Mouse (Mus musculus) thymus, adult 2 months (tissue): ENCODE data around the gene Mpzl2. TPM values are rescaled to one million over a fixed set of nuclear protein-coding genes. Genes with fewer than 3 reads are reported as not detected.
A peak's percentile ranks its signal among the peaks of the same experiment; 100 is the strongest.

ENCODE experiments used
- DNase-seq: peaks from one replicate; pipeline ENCODE4 v3.0.0; 2021
- H3K27ac ChIP-seq: fragments of 200-500 bp; 2 replicates; pipeline ENCODE4 v1.5.1; 2012; ENCODE audit warnings: low read length, control low read depth; ENCODE audit not compliant: control insufficient read depth, insufficient read depth
- H3K27me3 ChIP-seq: fragments of 200-500 bp; 2 replicates; pipeline ENCODE4 v1.6.1; 2012; ENCODE audit warnings: mild to moderate bottlenecking, low read length, moderate library complexity, mixed read lengths; ENCODE audit not compliant: control insufficient read depth, insufficient read depth
- H3K36me3 ChIP-seq: fragments of 200-500 bp; 2 replicates; pipeline ENCODE4 v1.6.1; 2012; ENCODE audit warnings: mild to moderate bottlenecking, low read length, moderate library complexity; ENCODE audit not compliant: control insufficient read depth, insufficient read depth
- H3K4me1 ChIP-seq: fragments of 200-500 bp; replicated peaks from 2 replicates; pipeline ENCODE4 v1.6.1; 2012; ENCODE audit warnings: low read length; ENCODE audit not compliant: control insufficient read depth, insufficient read depth
- H3K4me3 ChIP-seq: fragments of 200-500 bp; 2 replicates; pipeline ENCODE4 v1.5.1; 2012; ENCODE audit warnings: mild to moderate bottlenecking, low read length, control low read depth, moderate library complexity; ENCODE audit not compliant: control insufficient read depth, insufficient read depth
- CTCF ChIP-seq: fragments of 200-500 bp; IDR thresholded peaks from 2 replicates; pipeline ENCODE4 v1.5.1; 2012; ENCODE audit warnings: mild to moderate bottlenecking, control low read depth, low read length, moderate library complexity, borderline replicate concordance; ENCODE audit not compliant: control insufficient read depth, poor library complexity, insufficient read depth; ENCODE audit errors: extremely low read depth
- POLR2A ChIP-seq: fragments of 200-500 bp; IDR thresholded peaks from 2 replicates; pipeline ENCODE4 v1.6.1; 2012; ENCODE audit warnings: mild to moderate bottlenecking, low read length, control low read depth, moderate library complexity; ENCODE audit not compliant: control insufficient read depth, poor library complexity, insufficient read depth; ENCODE audit errors: extremely low read depth
- WGBS: fragments of 180-500 bp; shearing (Covaris S2); methylation state at CpG from one replicate; pipeline ENCODE4 v1.1.7; 2018; 5-methylcytosine and 5-hydroxymethylcytosine counted together
- polyA plus RNA-seq: library from polyadenylated mRNA; depleted of rRNA; stranded (reverse); fragments of >200 nt; gene quantifications from 2 replicates; pipeline ENCODE4 v1.2.3, GENCODE M21; 2012

The Mpzl2 gene
- polyA plus RNA-seq, 1 experiment, result 11.6 TPM

GRCm38 (mm10) chr9:45050301-45050700 lies 10.7 kb downstream of the Mpzl2 start:
- no peak for DNase-seq
- no peak overlapping the region for H3K27ac ChIP-seq
- H3K27me3 ChIP-seq, result no peaks in the 10 kb centered on the region
- WGBS, result 90% methylated on average over 2 of the region's 2 CpGs
- TF ChIP-seq POLR2A (no peak), CTCF (no peak)
- no peaks in the 10 kb centered on the region for H3K36me3 ChIP-seq
- H3K4me1 ChIP-seq, result no peaks in the 10 kb centered on the region
- H3K4me3 ChIP-seq, result no peak overlapping the region

- peak; percentile 86 for DNase-seq
- TF ChIP-seq CTCF, result 0 out of 2 replicates have a peak, but pooled peaks have one; percentile 18
- no peak; the same call in 1 of the 2 replicates for TF ChIP-seq POLR2A
- Histone ChIP-seq H3K4me3 (peak within 1 kb of the TSS; percentile 59), H3K4me1 (peaks cover 9% of the 10 kb centered on the region), H3K27ac (peak within 1 kb of the TSS; percentile 58), H3K27me3 (no peaks in the 10 kb centered on the region), H3K36me3 (no peaks in the 10 kb centered on the region)
- WGBS, result under 1% methylated on average over 33 of the region's 33 CpGs
These were observed 15.6 kb downstream of the Mpzl2 start, which contains the start of gene Mpzl3 for GRCm38 (mm10) chr9:45055082-45055713. Gene Mpzl3, plus strand, starts transcription at chr9:45055186.

GRCm38 (mm10) chr9:45058304-45058940 lies 18.8 kb downstream of the Mpzl2 start:
- Histone ChIP-seq H3K27me3 (no peaks in the 10 kb centered on the region), H3K4me1 (peaks cover 16% of the 10 kb centered on the region), H3K27ac (peak overlapping the region; percentile 58), H3K36me3 (no peaks in the 10 kb centered on the region), H3K4me3 (no peak overlapping the region)
- no peak for TF ChIP-seq CTCF
- no peak for TF ChIP-seq POLR2A
- DNase-seq, result peak; percentile 33
- 53% methylated on average over 5 of the region's 5 CpGs for WGBS

GRCm38 (mm10) chr9:45060151-45060550 lies 20.6 kb downstream of the Mpzl2 start:
- no peaks in the 10 kb centered on the region for H3K27me3 ChIP-seq
- TF ChIP-seq POLR2A (no peak), CTCF (no peak)
- no peaks in the 10 kb centered on the region for H3K36me3 ChIP-seq
- no peak overlapping the region for H3K27ac ChIP-seq
- H3K4me3 ChIP-seq, result no peak overlapping the region
- no peak for DNase-seq
- peaks cover 16% of the 10 kb centered on the region for H3K4me1 ChIP-seq
- WGBS, result 87% methylated on average over 7 of the region's 7 CpGs

- TF ChIP-seq CTCF (no peak), POLR2A (no peak)
- Histone ChIP-seq H3K4me3 (no peak overlapping the region), H3K27ac (no peak overlapping the region), H3K4me1 (peaks cover 13% of the 10 kb centered on the region), H3K27me3 (no peaks in the 10 kb centered on the region), H3K36me3 (no peaks in the 10 kb centered on the region)
- no peak for DNase-seq
- WGBS, result 4% methylated on average over 3 of the region's 3 CpGs
These were observed 23.1 kb downstream of the Mpzl2 start for GRCm38 (mm10) chr9:45062677-45063076.

- H3K27ac ChIP-seq, result no peak overlapping the region
- peaks cover 7% of the 10 kb centered on the region for H3K4me1 ChIP-seq
- no peak for DNase-seq
- H3K36me3 ChIP-seq, result 0 out of 2 replicates have a peak, but pooled peaks cover 4% of the 10 kb centered on the region
- WGBS, result 95% methylated on average over 6 of the region's 6 CpGs
- TF ChIP-seq CTCF, result no peak
- TF ChIP-seq POLR2A, result no peak
- no peaks in the 10 kb centered on the region for H3K27me3 ChIP-seq
- no peak overlapping the region for H3K4me3 ChIP-seq
These were observed 24.8 kb downstream of the Mpzl2 start for GRCm38 (mm10) chr9:45064421-45064820.

- H3K36me3 ChIP-seq, result 0 out of 2 replicates have a peak, but pooled peaks cover 6% of the 10 kb centered on the region
- H3K27me3 ChIP-seq, result no peaks in the 10 kb centered on the region
- DNase-seq, result no peak
- WGBS, result 91% methylated on average over 4 of the region's 4 CpGs
- H3K4me3 ChIP-seq, result no peak overlapping the region
- H3K4me1 ChIP-seq, result peaks cover 7% of the 10 kb centered on the region
- TF ChIP-seq POLR2A, result no peak
- no peak for TF ChIP-seq CTCF
- H3K27ac ChIP-seq, result no peak overlapping the region
These were observed 27.1 kb downstream of the Mpzl2 start for GRCm38 (mm10) chr9:45066735-45067134.
